Mouse (Mus musculus) left cerebral cortex, postnatal 10 days (tissue): Measurements from ENCODE around the gene Fam205a2. TPM values are rescaled to one million over a fixed set of nuclear protein-coding genes. Genes with fewer than 3 reads are reported as not detected.
"Not testable (repeated sequence)": the region's sequence is repeated elsewhere in the genome, so short reads cannot be mapped to it uniquely, and the experiment has no call there.

Experiments used
- DNase-seq, 2 experiments: peaks; one replicate each; pipeline ENCODE4 v3.0.0; 2021 to 2022; ENCODE audit warnings: low spot score in 2 of 2, mixed read lengths in 1 of 2; ENCODE audit errors: extremely low spot score in 1 of 2
- intact Hi-C: fragments of 180-260 bp; cut with DNase I; formaldehyde crosslinking; loops from one replicate; pipeline ENCODE4 v1.15.1; 2025
- total RNA-seq, 2 experiments: library from RNA; stranded (reverse); gene quantifications; 2 replicates each; pipeline ENCODE4 v1.2.3; 2021

The Fam205a2 gene
- total RNA-seq = 1 to 10 TPM in 1 of 2 experiments, not detected in 1; 1.4 TPM

DNA sequence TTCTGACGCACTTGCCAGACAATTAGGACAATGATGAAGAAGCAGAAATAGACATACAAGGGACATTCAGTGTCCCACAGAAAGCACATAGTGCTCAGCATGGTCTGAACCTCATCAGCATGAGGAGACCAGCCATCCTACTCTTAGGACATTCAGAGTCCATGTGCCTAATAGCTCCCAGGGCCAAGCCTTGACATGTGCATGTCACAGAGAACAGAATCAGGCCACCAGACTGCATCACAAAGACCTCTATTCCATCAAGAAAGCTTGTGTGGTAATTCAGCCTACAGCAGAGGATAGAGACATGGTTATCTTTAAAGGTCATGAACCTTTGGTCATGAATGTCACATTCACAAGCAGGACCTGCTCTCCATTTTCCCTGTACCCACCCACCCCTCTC lies at the start of gene Fam205a2:
Gene Fam205a2 (minus strand): TSS at position 101 of the 400 bp plus-strand sequence.
- intact Hi-C loops, DNase-seq: not testable (repeated sequence)

Other genes with a start within 250 kb of the Fam205a2 start
- gene Gm21953, start 233.9 kb downstream of the Fam205a2 start, total RNA-seq = not detected
- 1 to 10 TPM in 1 of 2 experiments, not detected in 1; 1.4 TPM for gene Fam205a3, start 209.8 kb downstream of the Fam205a2 start, total RNA-seq
- gene Gm21586, start 88.8 kb downstream of the Fam205a2 start, total RNA-seq = not detected
- gene Gm2163, start 61.4 kb downstream of the Fam205a2 start, total RNA-seq = 1 to 10 TPM; 5.1 to 6.0 TPM
- gene Gm10591, start 84.0 kb upstream of the Fam205a2 start, total RNA-seq = not detected
- gene Gm2564, start 101.5 kb upstream of the Fam205a2 start, total RNA-seq = 10 to 100 TPM; 10.2 to 11.6 TPM
- gene Ccl27b, start 127.1 kb upstream of the Fam205a2 start, total RNA-seq = 10 to 100 TPM in 1 of 2 experiments, 1 to 10 TPM in 1; 4.2 to 11.3 TPM
- not detected for gene Il11ra2, start 133.7 kb upstream of the Fam205a2 start, total RNA-seq
- gene 4930578G10Rik, start 207.4 kb upstream of the Fam205a2 start, total RNA-seq = 1 to 10 TPM; 1.3 to 2.6 TPM
- 1 to 10 TPM in 1 of 2 experiments, under 1 TPM in 1; 0.90 to 1.2 TPM for gene Ccl19, start 228.4 kb upstream of the Fam205a2 start, total RNA-seq
- not detected for gene Ccl21a, start 245.8 kb upstream of the Fam205a2 start, total RNA-seq